Mouse (Mus musculus) lung, adult 2 months (tissue): ENCODE measurements around the gene Cdcp1. TPM values are rescaled to one million over a fixed set of nuclear protein-coding genes. Genes with fewer than 3 reads are reported as not detected.
A peak's percentile ranks its signal among the peaks of the same experiment; 100 is the strongest.

Source experiments
- DNase-seq: peaks from one replicate; pipeline ENCODE4 v3.0.0; 2022
- H3K4me1 ChIP-seq: fragments of 200-500 bp; 2 replicates; pipeline ENCODE4 v1.6.1; 2011; ENCODE audit warnings: low read length; ENCODE audit not compliant: control insufficient read depth, insufficient read depth
- H3K4me3 ChIP-seq: fragments of 200-500 bp; replicated peaks from 2 replicates; pipeline ENCODE3; 2011; ENCODE audit warnings: low read depth, mild to moderate bottlenecking, control low read depth, low read length; ENCODE audit errors: extremely low read depth
- CTCF ChIP-seq: fragments of 200-500 bp; IDR thresholded peaks from 2 replicates; pipeline ENCODE4 v1.5.1; 2011; ENCODE audit warnings: mild to moderate bottlenecking, low read length, control low read depth; ENCODE audit not compliant: insufficient read depth
- POLR2A ChIP-seq: fragments of 200-500 bp; IDR thresholded peaks from 2 replicates; pipeline ENCODE4 v1.6.1; 2011; ENCODE audit warnings: low read depth, mild to moderate bottlenecking, control low read depth, low read length, borderline replicate concordance; ENCODE audit errors: extremely low read depth
- WGBS: fragments of 180-500 bp; shearing (Covaris S2); methylation state at CpG from one replicate; pipeline ENCODE4 v1.1.7; 2018; 5-methylcytosine and 5-hydroxymethylcytosine counted together
- polyA plus RNA-seq: library from polyadenylated mRNA; depleted of rRNA; stranded (reverse); fragments of >200 nt; gene quantifications from 2 replicates; pipeline ENCODE4 v1.2.3, GENCODE M21; 2012

Gene Cdcp1
- polyA plus RNA-seq, 1 experiment = 14.2 TPM

DNA sequence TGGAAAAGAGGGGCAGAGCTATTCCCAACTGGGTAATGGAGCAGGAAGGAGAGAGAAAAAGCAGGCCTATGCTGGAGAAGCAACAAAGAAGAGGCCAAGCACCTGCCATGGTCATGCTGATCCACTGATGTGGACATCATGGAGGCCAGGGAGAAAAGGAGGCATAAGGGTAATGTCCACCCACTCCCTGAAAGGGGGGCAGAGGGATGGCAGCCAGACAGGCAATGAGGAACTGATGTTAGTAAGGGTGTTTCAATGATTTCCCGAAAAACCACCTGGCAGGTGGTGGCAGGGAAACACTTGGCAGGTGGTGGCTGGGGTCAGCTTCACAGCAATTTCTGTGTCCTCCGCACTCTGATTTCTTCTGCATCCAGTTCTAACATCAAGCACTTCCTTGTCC, 24.9 kb upstream of the Cdcp1 start:
- H3K4me3 ChIP-seq = no peak overlapping the region
- DNase-seq = no peak
- H3K4me1 ChIP-seq = peaks cover 14% of the 10 kb centered on the region
- 93% methylated on average over 2 of the region's 2 CpGs for WGBS
- TF ChIP-seq CTCF = no peak
- TF ChIP-seq POLR2A = no peak

DNA sequence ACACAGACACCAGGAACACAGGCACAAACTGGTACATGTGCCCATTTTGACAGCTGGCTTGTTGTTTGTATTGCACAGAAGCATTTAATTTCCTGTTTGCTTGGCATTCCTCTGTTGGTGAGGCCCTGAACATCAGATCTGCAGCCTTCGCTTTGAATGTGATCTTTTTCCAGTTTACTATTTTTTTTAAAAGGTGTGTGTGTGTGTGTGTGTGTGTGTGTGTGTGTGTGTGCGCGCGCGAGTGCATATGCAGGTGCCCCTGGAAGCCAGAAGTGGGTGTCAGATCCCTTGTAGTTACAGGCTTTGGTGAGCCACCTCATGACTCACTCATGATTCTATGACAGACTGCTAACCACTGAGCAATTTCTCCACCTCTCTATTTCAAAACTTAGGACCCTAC, 24.4 kb upstream of the Cdcp1 start:
- TF ChIP-seq CTCF = no peak
- no peak for TF ChIP-seq POLR2A
- DNase-seq = no peak
- WGBS = 89% methylated on average over 5 of the region's 5 CpGs
- Histone ChIP-seq H3K4me1 (peaks cover 19% of the 10 kb centered on the region), H3K4me3 (no peak overlapping the region)

DNA sequence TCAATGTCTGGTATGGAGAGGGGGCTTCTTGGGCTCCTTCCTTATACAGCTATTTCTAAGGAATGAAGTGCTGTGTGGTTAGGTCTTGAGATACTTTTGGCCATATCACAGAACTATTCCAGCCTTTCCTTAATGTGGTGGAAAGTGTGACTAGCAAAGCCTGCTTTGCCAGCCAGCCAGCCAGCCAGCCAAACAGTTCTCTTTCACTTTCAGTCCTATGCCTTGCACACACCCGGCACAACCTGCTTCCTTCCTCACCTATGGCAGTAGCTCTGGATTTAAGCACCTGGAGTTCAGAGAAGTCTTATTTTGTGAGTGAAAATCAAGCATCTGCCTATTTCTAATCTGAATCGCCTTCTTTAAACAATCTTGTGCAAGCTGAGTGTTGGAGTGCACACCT, 23.8 kb upstream of the Cdcp1 start:
- WGBS = 36% methylated on average over 2 of the region's 2 CpGs
- no peak for DNase-seq
- TF ChIP-seq CTCF (no peak), POLR2A (no peak)
- Histone ChIP-seq H3K4me3 (no peak overlapping the region), H3K4me1 (peaks cover 19% of the 10 kb centered on the region)

DNA sequence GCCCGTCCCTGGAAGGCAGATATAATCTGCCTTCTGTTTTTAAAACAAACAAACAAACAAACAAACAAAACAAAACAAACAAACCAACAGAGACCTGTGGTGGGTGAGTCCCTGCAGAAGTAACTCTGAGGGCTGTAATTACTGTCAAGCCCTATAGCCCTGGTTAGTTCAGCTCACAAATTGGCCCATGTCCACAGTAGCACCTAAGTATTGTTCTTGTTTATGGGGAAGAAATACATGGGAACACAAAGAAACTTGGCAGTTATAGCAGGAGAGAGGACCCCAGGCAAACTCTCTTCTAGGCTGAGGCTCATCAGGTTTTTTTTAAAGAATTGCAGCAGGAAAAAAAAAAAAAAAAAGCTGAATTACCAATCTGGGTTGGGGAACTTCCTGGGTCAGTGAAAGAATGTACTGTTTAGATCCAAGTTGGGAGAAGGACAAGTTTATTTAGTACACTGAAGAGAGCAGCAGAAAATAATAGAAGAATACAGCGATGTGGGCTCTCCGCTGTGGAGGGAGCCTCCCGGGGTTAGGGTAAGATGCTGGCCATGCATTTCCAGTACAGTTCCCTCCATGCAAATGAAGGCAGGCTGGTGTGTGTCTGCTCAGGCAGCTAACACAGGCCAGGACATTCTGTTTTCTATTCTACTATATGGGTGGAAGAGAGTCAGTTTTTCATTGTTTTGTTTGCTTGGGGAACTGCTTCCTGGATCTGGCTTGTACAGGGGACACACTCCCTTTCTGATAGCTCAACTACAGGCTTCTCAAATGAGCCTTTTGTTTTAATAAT, 22.6 kb upstream of the Cdcp1 start:
- Histone ChIP-seq H3K4me1 (peaks cover 19% of the 10 kb centered on the region), H3K4me3 (no peak overlapping the region)
- DNase-seq = no peak
- TF ChIP-seq POLR2A = no peak
- TF ChIP-seq CTCF = no peak
- 27% methylated on average over 4 of the region's 4 CpGs for WGBS

DNA sequence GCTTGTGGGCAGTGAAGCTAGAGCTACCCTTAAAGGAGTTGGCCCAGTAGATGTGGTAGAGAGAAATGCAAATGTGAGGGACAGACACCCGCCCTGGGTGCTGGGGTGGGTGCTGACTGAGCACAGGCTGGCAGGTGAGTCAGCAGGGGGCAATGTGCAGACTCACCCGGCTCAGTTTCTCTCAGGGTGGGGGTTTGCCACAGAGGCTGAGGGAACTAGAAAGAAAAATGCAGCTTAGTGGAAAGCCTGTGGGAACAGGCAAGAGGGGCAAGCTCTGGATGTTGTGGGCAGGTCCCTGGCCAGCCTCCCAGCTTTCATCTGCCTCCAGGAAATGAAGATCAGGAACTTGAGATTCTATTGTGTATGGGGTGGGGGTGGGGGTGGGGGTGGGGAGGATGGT, 21.9 kb upstream of the Cdcp1 start:
- peak; percentile 31 for DNase-seq
- TF ChIP-seq POLR2A (no peak), CTCF (no peak)
- Histone ChIP-seq H3K4me1 (peaks cover 19% of the 10 kb centered on the region), H3K4me3 (no peak overlapping the region)
- 11% methylated on average over 2 of the region's 2 CpGs for WGBS

DNA sequence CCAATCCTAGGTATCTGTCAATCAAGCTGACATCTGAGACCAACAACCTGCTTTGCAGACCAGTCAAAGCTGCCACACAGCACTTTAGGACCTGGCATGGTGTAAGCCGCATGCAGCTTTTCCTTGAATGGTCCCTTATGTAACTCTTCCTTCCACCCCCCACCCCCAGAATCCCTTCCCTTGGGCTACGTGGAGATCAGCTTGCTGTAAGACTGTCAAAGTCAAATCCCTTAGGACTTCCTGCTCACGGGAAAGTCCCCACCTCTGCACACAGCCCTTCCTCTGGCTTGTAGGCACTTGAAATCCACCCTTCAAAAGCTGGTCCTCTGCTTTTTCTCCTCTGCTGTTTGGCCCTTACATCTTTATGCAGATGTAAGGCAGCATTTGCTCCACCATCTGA, 19.8 kb upstream of the Cdcp1 start:
- TF ChIP-seq POLR2A (no peak), CTCF (no peak)
- Histone ChIP-seq H3K4me3 (no peak overlapping the region), H3K4me1 (peaks cover 19% of the 10 kb centered on the region)
- 20% methylated on average over 3 of the region's 3 CpGs for WGBS
- no peak for DNase-seq

DNA sequence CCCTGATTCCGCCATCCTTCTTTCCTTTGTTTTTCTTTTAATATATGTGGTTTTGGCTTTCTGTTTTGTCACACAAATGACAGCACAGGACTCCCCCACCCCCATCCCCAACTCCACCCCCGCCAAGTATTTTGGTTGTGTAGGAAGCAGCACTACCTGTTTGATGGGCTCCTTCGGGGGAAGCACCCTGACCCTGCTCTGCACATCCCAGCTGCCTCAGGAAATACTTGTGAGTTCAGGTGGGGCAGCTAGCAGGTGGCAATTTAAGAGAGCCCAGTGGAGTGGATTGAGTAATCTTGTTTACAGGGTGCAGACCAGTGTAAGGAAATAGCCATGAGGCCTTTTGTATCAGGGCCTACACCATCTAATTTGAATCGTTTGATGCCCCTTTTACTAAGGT, 14.0 kb upstream of the Cdcp1 start:
- WGBS = 66% methylated on average over 4 of the region's 4 CpGs

DNA sequence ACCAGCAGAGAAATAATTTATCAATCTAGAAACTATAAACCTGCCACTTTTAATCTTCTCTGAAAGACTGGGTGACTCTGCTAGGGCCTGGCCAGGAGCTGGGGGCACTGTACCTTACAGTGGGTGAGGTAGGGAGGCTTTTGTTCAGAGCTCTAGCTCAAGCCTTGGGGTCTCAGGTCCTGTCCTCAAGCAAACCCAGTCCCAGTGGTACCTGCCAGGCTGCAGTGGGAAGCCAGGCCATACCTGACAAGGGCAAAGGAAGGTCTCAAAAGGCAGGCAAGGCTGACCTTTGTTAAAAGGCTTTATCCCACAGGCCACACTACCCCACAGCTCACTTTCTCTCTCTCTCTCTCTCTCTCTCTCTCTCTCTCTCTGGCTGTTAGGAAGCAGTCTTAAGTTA, 12.8 kb upstream of the Cdcp1 start:
- H3K4me1 ChIP-seq = no peaks in the 10 kb centered on the region; the same call in 1 of the 2 replicates
- no peak overlapping the region for H3K4me3 ChIP-seq
- TF ChIP-seq CTCF (no peak), POLR2A (no peak)
- DNase-seq = no peak

More for the DNA sequence above, 14.0 kb upstream of the Cdcp1 start:
- DNase-seq = no peak
- TF ChIP-seq POLR2A = no peak
- no peak for TF ChIP-seq CTCF
- Histone ChIP-seq H3K4me1 (no peaks in the 10 kb centered on the region), H3K4me3 (no peak overlapping the region)

DNA sequence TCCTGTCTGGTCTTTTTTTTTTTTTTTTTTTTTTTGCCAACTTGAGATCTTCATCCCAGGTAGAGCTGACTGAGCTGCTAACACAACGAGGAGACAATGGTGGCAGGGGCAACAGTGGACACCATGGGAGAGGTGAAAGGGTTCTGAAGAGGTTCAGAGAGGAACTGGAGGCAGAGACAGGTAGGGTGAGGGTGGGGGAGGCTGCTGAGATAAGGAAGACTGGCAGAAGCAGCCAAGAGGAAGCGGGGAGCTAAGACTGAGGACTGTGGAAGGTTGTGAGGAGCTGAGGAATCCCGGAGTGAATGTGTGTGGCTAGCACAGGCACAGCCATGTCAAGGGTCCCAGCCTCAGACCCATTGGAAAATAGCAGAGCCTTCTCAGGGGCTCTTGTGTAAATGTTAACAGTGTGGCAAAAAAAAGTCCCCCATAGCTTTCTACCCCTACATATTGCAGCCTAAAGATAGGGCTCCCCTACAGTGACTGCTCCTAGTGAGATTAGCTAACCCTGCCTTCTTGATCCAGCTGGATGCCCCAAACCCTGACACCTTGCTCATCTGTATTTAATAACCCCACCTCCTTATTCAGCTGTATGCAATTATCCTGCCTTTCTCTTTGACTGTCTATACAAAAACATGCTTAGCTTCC, 11.4 kb upstream of the Cdcp1 start:
- WGBS = 71% methylated on average over 3 of the region's 3 CpGs
- TF ChIP-seq CTCF = no peak
- no peak for TF ChIP-seq POLR2A
- no peak overlapping the region for H3K4me3 ChIP-seq
- no peak for DNase-seq
- no peaks in the 10 kb centered on the region; the same call in 1 of the 2 replicates for H3K4me1 ChIP-seq
